Mouse (Mus musculus) small intestine, adult 2 months (tissue): ENCODE data around the gene Dip2b.

ENCODE experiments used
- CTCF ChIP-seq: fragments of 200-500 bp; IDR thresholded peaks from 2 replicates; pipeline ENCODE4 v1.5.1; 2012; ENCODE audit warnings: low read depth, mild to moderate bottlenecking, control low read depth, inconsistent platforms, low read length, moderate library complexity, mixed read lengths; ENCODE audit not compliant: insufficient replicate concordance, insufficient read length; ENCODE audit errors: extremely low read depth
- POLR2A ChIP-seq: fragments of 200-500 bp; IDR thresholded peaks from 2 replicates; pipeline ENCODE4 v1.6.1; 2012; ENCODE audit warnings: low read depth, mild to moderate bottlenecking, control low read depth, inconsistent platforms, low read length, moderate library complexity

GRCm38 (mm10) chr15:100180221-100180620, 141.8 kb downstream of the Dip2b start:
- no peak for TF ChIP-seq CTCF
- TF ChIP-seq POLR2A = no peak
